Mouse (Mus musculus) liver, postnatal 0 days (tissue): ENCODE results near the gene Spp1.

Experiments used
- CTCF ChIP-seq: sonication (generic); IDR thresholded peaks from 2 replicates; pipeline ENCODE4 v1.5.1; 2016; ENCODE audit warnings: antibody characterized with exemption, low read depth
- EP300 ChIP-seq: IDR thresholded peaks from 2 replicates; pipeline ENCODE4 v1.6.1; 2016; ENCODE audit warnings: antibody characterized with exemption, low read depth, mild to moderate bottlenecking

- no peak for TF ChIP-seq CTCF
- no peak for TF ChIP-seq EP300
Measured at GRCm38 (mm10) chr5:104422039-104422438, 12.9 kb upstream of the Spp1 start.
